Mouse (Mus musculus) hindbrain, embryonic 13.5 days (tissue): ENCODE measurements at regions not wholly inside any gene's neighbourhood (a gene's known extent, or its start where the extent isn't known, plus 50 kb on each side); places are given as distances from the start of the nearest gene placed in this dataset.

Source experiments
- ATAC-seq: fragments of 200-750 bp; cut with Nextera tagmentation; 2 replicates; pipeline ENCODE4 v1.8.0; 2017; ENCODE audit warnings: moderate TSS enrichment; ENCODE audit not compliant: low FRiP score
- H3K27ac ChIP-seq: fragments of 300-500 bp; sonication (generic); 2 replicates; pipeline ENCODE4 v1.5.1; 2015; ENCODE audit warnings: inconsistent platforms, mild to moderate bottlenecking, moderate library complexity
- H3K27me3 ChIP-seq: fragments of 300-500 bp; sonication (generic); 2 replicates; pipeline ENCODE4 v1.6.1; 2015; ENCODE audit warnings: mild to moderate bottlenecking, inconsistent platforms
- H3K36me3 ChIP-seq: fragments of 300-500 bp; sonication (generic); 2 replicates; pipeline ENCODE4 v1.6.1; 2015; ENCODE audit warnings: mild to moderate bottlenecking, inconsistent platforms
- H3K4me1 ChIP-seq: fragments of 300-500 bp; sonication (generic); replicated peaks from 2 replicates; pipeline ENCODE4 v1.6.1; 2015; ENCODE audit warnings: inconsistent platforms
- H3K4me2 ChIP-seq: fragments of 300-500 bp; sonication (generic); 2 replicates; pipeline ENCODE4 v1.6.1; 2015; ENCODE audit warnings: inconsistent platforms, mild to moderate bottlenecking, moderate library complexity
- H3K4me3 ChIP-seq: fragments of 300-500 bp; sonication (generic); 2 replicates; pipeline ENCODE4 v1.5.1; 2015; ENCODE audit warnings: mild to moderate bottlenecking, inconsistent platforms
- H3K9ac ChIP-seq: fragments of 300-500 bp; sonication (generic); 2 replicates; pipeline ENCODE4 v1.6.1; 2015; ENCODE audit warnings: mild to moderate bottlenecking, inconsistent platforms
- H3K9me3 ChIP-seq: fragments of 300-500 bp; sonication (generic); 2 replicates; pipeline ENCODE4 v1.6.1; 2016; ENCODE audit warnings: inconsistent platforms
- WGBS: fragments of 180-500 bp; shearing (Covaris S2); methylation state at CpG from one replicate; pipeline ENCODE4 v1.1.7; 2015; 5-methylcytosine and 5-hydroxymethylcytosine counted together

- Histone ChIP-seq H3K27ac (no peak overlapping the region), H3K9ac (no peak overlapping the region), H3K9me3 (peaks cover 6% of the 10 kb centered on the region; the same call in 1 of the 2 replicates), H3K4me3 (no peak overlapping the region), H3K4me1 (no peaks in the 10 kb centered on the region), H3K4me2 (no peak overlapping the region), H3K27me3 (no peaks in the 10 kb centered on the region), H3K36me3 (no peaks in the 10 kb centered on the region)
- WGBS = 83% methylated on average over 2 of the region's 2 CpGs
- ATAC-seq = no peak
Measured at GRCm38 (mm10) chr8:102223097-102223496, 562.3 kb downstream of the Cdh11 start.

GRCm38 (mm10) chr8:102205633-102206032 is 579.8 kb downstream of the Cdh11 start:
- Histone ChIP-seq H3K4me1 (no peaks in the 10 kb centered on the region), H3K27ac (no peak overlapping the region), H3K4me2 (no peak overlapping the region), H3K27me3 (no peaks in the 10 kb centered on the region), H3K9ac (no peak overlapping the region), H3K4me3 (no peak overlapping the region), H3K36me3 (no peaks in the 10 kb centered on the region), H3K9me3 (no peaks in the 10 kb centered on the region)
- no peak for ATAC-seq
- WGBS = 91% methylated on average over 1 of the region's 1 CpGs

- whole genome bisulfite sequencing = 66% methylated on average over 2 of the region's 2 CpGs
Measured at GRCm38 (mm10) chr8:102159541-102160197, 625.8 kb downstream of the Cdh11 start.

GRCm38 (mm10) chr8:102118657-102119056 is 666.8 kb downstream of the Cdh11 start:
- ATAC-seq = no peak
- H3K4me2 ChIP-seq = no peak overlapping the region
- H3K9ac ChIP-seq = no peak overlapping the region
- H3K27me3 ChIP-seq = no peaks in the 10 kb centered on the region
- WGBS = 88% methylated on average over 4 of the region's 4 CpGs
- H3K4me3 ChIP-seq = no peak overlapping the region
- H3K9me3 ChIP-seq = no peaks in the 10 kb centered on the region
- H3K36me3 ChIP-seq = no peaks in the 10 kb centered on the region
- H3K27ac ChIP-seq = no peak overlapping the region
- no peaks in the 10 kb centered on the region for H3K4me1 ChIP-seq

More at GRCm38 (mm10) chr8:102159541-102160197, 625.8 kb downstream of the Cdh11 start:
- Histone ChIP-seq H3K27me3 (no peaks in the 10 kb centered on the region), H3K9me3 (no peaks in the 10 kb centered on the region), H3K36me3 (no peaks in the 10 kb centered on the region), H3K27ac (no peak overlapping the region), H3K4me2 (no peak overlapping the region), H3K4me1 (no peaks in the 10 kb centered on the region), H3K9ac (no peak overlapping the region), H3K4me3 (no peak overlapping the region)
- no peak for ATAC-seq

GRCm38 (mm10) chr8:102116846-102117403 is 668.5 kb downstream of the Cdh11 start:
- Histone ChIP-seq H3K36me3 (no peaks in the 10 kb centered on the region), H3K9me3 (no peaks in the 10 kb centered on the region), H3K4me2 (no peak overlapping the region), H3K4me3 (no peak overlapping the region), H3K27me3 (no peaks in the 10 kb centered on the region), H3K4me1 (no peaks in the 10 kb centered on the region), H3K9ac (no peak overlapping the region), H3K27ac (no peak overlapping the region)
- 82% methylated on average over 6 of the region's 6 CpGs for WGBS
- ATAC-seq = no peak

- H3K27ac ChIP-seq = no peak overlapping the region
- H3K9ac ChIP-seq = no peak overlapping the region
- WGBS = 31% methylated on average over 7 of the region's 7 CpGs
- no peak overlapping the region; the same call in 1 of the 2 replicates for H3K4me2 ChIP-seq
- H3K27me3 ChIP-seq = no peaks in the 10 kb centered on the region
- H3K36me3 ChIP-seq = no peaks in the 10 kb centered on the region
- H3K4me3 ChIP-seq = no peak overlapping the region
- peaks cover 6% of the 10 kb centered on the region; the same call in 1 of the 2 replicates for H3K4me1 ChIP-seq
- ATAC-seq = 0 out of 2 replicates have a peak, but pooled peaks have one; percentile 17
- H3K9me3 ChIP-seq = no peaks in the 10 kb centered on the region
Measured at GRCm38 (mm10) chr8:102103773-102104172, 681.7 kb downstream of the Cdh11 start.

- no peaks in the 10 kb centered on the region for H3K36me3 ChIP-seq
- H3K27me3 ChIP-seq = no peaks in the 10 kb centered on the region
- no peak overlapping the region for H3K4me3 ChIP-seq
- no peak overlapping the region for H3K27ac ChIP-seq
- ATAC-seq = no peak
- no peak overlapping the region for H3K4me2 ChIP-seq
- no peak overlapping the region for H3K9ac ChIP-seq
- no peaks in the 10 kb centered on the region for H3K9me3 ChIP-seq
- WGBS = 80% methylated on average over 7 of the region's 7 CpGs
- no peaks in the 10 kb centered on the region for H3K4me1 ChIP-seq
Measured at GRCm38 (mm10) chr8:102096726-102097125, 688.7 kb downstream of the Cdh11 start.

GRCm38 (mm10) chr8:102085927-102086326 is 699.5 kb downstream of the Cdh11 start:
- 72% methylated on average over 4 of the region's 4 CpGs for WGBS
- no peak overlapping the region for H3K9ac ChIP-seq
- H3K4me2 ChIP-seq = no peak overlapping the region
- H3K4me1 ChIP-seq = no peaks in the 10 kb centered on the region
- no peaks in the 10 kb centered on the region for H3K36me3 ChIP-seq
- H3K4me3 ChIP-seq = no peak overlapping the region
- no peak overlapping the region for H3K27ac ChIP-seq
- no peaks in the 10 kb centered on the region for H3K27me3 ChIP-seq
- H3K9me3 ChIP-seq = no peaks in the 10 kb centered on the region
- ATAC-seq = no peak

GRCm38 (mm10) chr8:102075611-102076010 is 709.8 kb downstream of the Cdh11 start:
- Histone ChIP-seq H3K9me3 (no peaks in the 10 kb centered on the region), H3K27ac (no peak overlapping the region), H3K4me1 (no peaks in the 10 kb centered on the region), H3K27me3 (no peaks in the 10 kb centered on the region), H3K36me3 (no peaks in the 10 kb centered on the region), H3K4me2 (no peak overlapping the region), H3K4me3 (no peak overlapping the region), H3K9ac (no peak overlapping the region)
- ATAC-seq = no peak
- WGBS = 78% methylated on average over 1 of the region's 1 CpGs

- H3K9me3 ChIP-seq = no peaks in the 10 kb centered on the region
- no peak overlapping the region for H3K27ac ChIP-seq
- H3K4me3 ChIP-seq = no peak overlapping the region
- no peaks in the 10 kb centered on the region for H3K4me1 ChIP-seq
- H3K9ac ChIP-seq = no peak overlapping the region
- H3K27me3 ChIP-seq = no peaks in the 10 kb centered on the region
- no peak overlapping the region for H3K4me2 ChIP-seq
- H3K36me3 ChIP-seq = no peaks in the 10 kb centered on the region
- 89% methylated on average over 2 of the region's 2 CpGs for WGBS
- no peak for ATAC-seq
Measured at GRCm38 (mm10) chr8:102064137-102064536, 721.3 kb downstream of the Cdh11 start.

- WGBS = 78% methylated on average over 3 of the region's 3 CpGs
- Histone ChIP-seq H3K9ac (no peak overlapping the region), H3K4me2 (no peak overlapping the region), H3K27me3 (no peaks in the 10 kb centered on the region), H3K27ac (no peak overlapping the region), H3K36me3 (no peaks in the 10 kb centered on the region), H3K4me1 (no peaks in the 10 kb centered on the region), H3K4me3 (no peak overlapping the region), H3K9me3 (no peaks in the 10 kb centered on the region)
- ATAC-seq = no peak
Measured at GRCm38 (mm10) chr8:102053429-102053828, 732.0 kb downstream of the Cdh11 start.

- 89% methylated on average over 5 of the region's 5 CpGs for WGBS
- ATAC-seq = no peak
- no peaks in the 10 kb centered on the region for H3K4me1 ChIP-seq
Measured at GRCm38 (mm10) chr8:102026956-102027927, 758.2 kb downstream of the Cdh11 start.

More at GRCm38 (mm10) chr8:102026956-102027927, 758.2 kb downstream of the Cdh11 start:
- Histone ChIP-seq H3K36me3 (no peaks in the 10 kb centered on the region), H3K27me3 (no peaks in the 10 kb centered on the region), H3K4me3 (no peak overlapping the region), H3K27ac (no peak overlapping the region), H3K9ac (no peak overlapping the region), H3K4me2 (no peak overlapping the region), H3K9me3 (no peaks in the 10 kb centered on the region)
